Mouse (Mus musculus) MEL (cell line): ENCODE data around the gene Acly. TPM values are rescaled to one million over a fixed set of nuclear protein-coding genes. Genes with fewer than 3 reads are reported as not detected.
"Not testable (repeated sequence)": the region's sequence is repeated elsewhere in the genome, so short reads cannot be mapped to it uniquely, and the experiment has no call there.

Experiments
- DNase-seq: peaks from one replicate; pipeline ENCODE4 v3.0.0; 2011; ENCODE audit warnings: low read depth, low spot score
- H3K27ac ChIP-seq: 2 replicates; pipeline ENCODE4 v1.5.1; 2012; ENCODE audit warnings: low read depth, mild to moderate bottlenecking, control low read depth, low read length, moderate library complexity; ENCODE audit not compliant: control insufficient read depth
- H3K27me3 ChIP-seq, 2 experiments: fragments of 150-350 bp in 1 of 2; sonication (generic) in 1 of 2; 2 replicates each; pipeline ENCODE4 v1.6.1; 2012; ENCODE audit warnings: low read length in 2 of 2, mild to moderate bottlenecking in 2 of 2, improper control_type of control experiment in 1 of 2, moderate library complexity in 1 of 2; ENCODE audit not compliant: insufficient read depth in 2 of 2, control insufficient read depth in 1 of 2
- H3K36me3 ChIP-seq, 2 experiments: 2 replicates each; pipeline ENCODE4 v1.6.1; 2012 to 2014; ENCODE audit warnings: low read length in 2 of 2, improper control_type of control experiment in 1 of 2, inconsistent platforms in 1 of 2, mild to moderate bottlenecking in 1 of 2; ENCODE audit not compliant: insufficient read depth in 2 of 2, control insufficient read depth in 1 of 2
- H3K4me1 ChIP-seq, 2 experiments: fragments of 150-350 bp in 1 of 2; sonication (generic) in 1 of 2; 2 replicates each; pipeline ENCODE4 v1.6.1; 2012; ENCODE audit warnings: low read length in 2 of 2, improper control_type of control experiment in 1 of 2, mild to moderate bottlenecking in 1 of 2; ENCODE audit not compliant: insufficient read depth in 2 of 2, control insufficient read depth in 1 of 2
- H3K4me3 ChIP-seq, 2 experiments: fragments of 150-350 bp in 1 of 2; sonication (generic) in 1 of 2; 2 replicates each; pipeline ENCODE4 v1.5.1; 2012; ENCODE audit warnings: low read depth in 2 of 2, low read length in 2 of 2, mild to moderate bottlenecking in 2 of 2, moderate library complexity in 2 of 2, control low read depth in 1 of 2, improper control_type of control experiment in 1 of 2; ENCODE audit not compliant: control insufficient read depth in 1 of 2, insufficient read depth in 1 of 2
- H3K79me2 ChIP-seq: 2 replicates; pipeline ENCODE4 v1.6.1; 2012; ENCODE audit warnings: mild to moderate bottlenecking, low read length, moderate library complexity; ENCODE audit not compliant: control insufficient read depth, poor library complexity, insufficient read depth
- H3K9ac ChIP-seq: 2 replicates; pipeline ENCODE4 v1.6.1; 2012; ENCODE audit warnings: low read depth, mild to moderate bottlenecking, control low read depth, low read length, moderate library complexity; ENCODE audit not compliant: control insufficient read depth, poor library complexity, severe bottlenecking
- H3K9me3 ChIP-seq: fragments of 150-350 bp; sonication (generic); replicated peaks from 2 replicates; pipeline ENCODE4 v1.6.1; 2012; ENCODE audit warnings: mild to moderate bottlenecking, low read length, improper control_type of control experiment, moderate library complexity; ENCODE audit not compliant: insufficient read depth
- CTCF ChIP-seq, 3 experiments: IDR thresholded peaks in 2 of 3; conservative IDR thresholded peaks in 1 of 3; 2 replicates each; pipeline ENCODE4 v1.5.1; 2011 to 2012; ENCODE audit warnings: low read length in 3 of 3, low read depth in 2 of 3, mild to moderate bottlenecking in 2 of 3, improper control_type of control experiment in 1 of 3, inconsistent platforms in 1 of 3, mixed read lengths in 1 of 3, moderate library complexity in 1 of 3; ENCODE audit not compliant: control insufficient read depth in 1 of 3, insufficient read depth in 1 of 3, poor library complexity in 1 of 3, severe bottlenecking in 1 of 3
- E2F4 ChIP-seq: IDR thresholded peaks from 2 replicates; pipeline ENCODE4 v1.6.1; 2011; ENCODE audit warnings: low read depth, low read length, improper control_type of control experiment, borderline replicate concordance
- JUND ChIP-seq: IDR thresholded peaks from 2 replicates; pipeline ENCODE4 v1.6.1; 2011; ENCODE audit warnings: low read depth, mild to moderate bottlenecking, improper control_type of control experiment, low read length
- MAFK ChIP-seq: IDR thresholded peaks from 2 replicates; pipeline ENCODE4 v1.6.1; 2011; ENCODE audit warnings: low read depth, mild to moderate bottlenecking, low read length, improper control_type of control experiment, borderline replicate concordance
- MXI1 ChIP-seq: IDR thresholded peaks from 2 replicates; pipeline ENCODE4 v1.6.1; 2011; ENCODE audit warnings: mild to moderate bottlenecking, low read depth, low read length, improper control_type of control experiment
- MYB ChIP-seq: IDR thresholded peaks from 2 replicates; pipeline ENCODE4 v1.6.1; 2011; ENCODE audit warnings: mild to moderate bottlenecking, low read depth, low read length, improper control_type of control experiment
- MYC ChIP-seq: IDR thresholded peaks from 2 replicates; pipeline ENCODE4 v1.6.1; 2011; ENCODE audit warnings: low read depth, mild to moderate bottlenecking, low read length, improper control_type of control experiment, moderate library complexity
- POLR2A ChIP-seq, 2 experiments: IDR thresholded peaks; 2 replicates each; pipeline ENCODE4 v1.6.1; 2011 to 2012; ENCODE audit warnings: low read length in 2 of 2, mild to moderate bottlenecking in 2 of 2, control low read depth in 1 of 2, improper control_type of control experiment in 1 of 2, low read depth in 1 of 2, moderate library complexity in 1 of 2; ENCODE audit not compliant: control insufficient read depth in 1 of 2, insufficient read depth in 1 of 2, poor library complexity in 1 of 2
- POLR2AphosphoS2 ChIP-seq: IDR thresholded peaks from 2 replicates; pipeline ENCODE4 v1.6.1; 2011; ENCODE audit warnings: low read length, improper control_type of control experiment
- RAD21 ChIP-seq: IDR thresholded peaks from 2 replicates; pipeline ENCODE4 v1.6.1; 2011; ENCODE audit warnings: mild to moderate bottlenecking, low read depth, low read length, improper control_type of control experiment
- RCOR1 ChIP-seq: IDR thresholded peaks from 2 replicates; pipeline ENCODE4 v1.6.1; 2012; ENCODE audit warnings: low read depth, mild to moderate bottlenecking, inconsistent platforms, low read length, improper control_type of control experiment
- SMC3 ChIP-seq: IDR thresholded peaks from 2 replicates; pipeline ENCODE4 v1.6.1; 2011; ENCODE audit warnings: low read depth, low read length, improper control_type of control experiment
- TBP ChIP-seq: IDR thresholded peaks from 2 replicates; pipeline ENCODE4 v1.8.0; 2011; ENCODE audit warnings: low read depth, low read length, improper control_type of control experiment
- USF2 ChIP-seq, 2 experiments: IDR thresholded peaks; 2 replicates each; pipeline ENCODE4 v1.6.1; 2011 to 2012; ENCODE audit warnings: improper control_type of control experiment in 2 of 2, low read length in 2 of 2, borderline replicate concordance in 1 of 2, inconsistent platforms in 1 of 2, low read depth in 1 of 2, mild to moderate bottlenecking in 1 of 2; ENCODE audit not compliant: insufficient read depth in 1 of 2
- ZC3H11A ChIP-seq: IDR thresholded peaks from 2 replicates; pipeline ENCODE4 v1.6.1; 2012; ENCODE audit warnings: low read depth, mild to moderate bottlenecking, inconsistent platforms, low read length, improper control_type of control experiment
- ZMIZ1 ChIP-seq: IDR thresholded peaks from 2 replicates; pipeline ENCODE4 v1.6.1; 2012; ENCODE audit warnings: low read depth, mild to moderate bottlenecking, inconsistent platforms, low read length, improper control_type of control experiment, moderate library complexity
- polyA plus RNA-seq, 2 experiments: library from polyadenylated mRNA; stranded (reverse) in 1 of 2; unstranded in 1 of 2; fragments of >175 nt in 1 of 2; fragments of >200 nt in 1 of 2; gene quantifications; 2 replicates each; pipeline versions ENCODE4 v1.2.1 to v1.2.4; 2012; ENCODE audit warnings: low replicate concordance in 2 of 2, low read depth in 1 of 2; ENCODE audit not compliant: insufficient read length in 2 of 2, insufficient read depth in 1 of 2, missing spikeins in 1 of 2
- total RNA-seq: library from RNA; depleted of rRNA; stranded (reverse); fragments of 300-350 nt; gene quantifications from 2 replicates; pipeline ENCODE4 v1.2.3, GENCODE M21; 2012

Acly gene
- total and polyA plus RNA-seq, 3 experiments: 167 to 234 TPM; not detected in 1

GRCm38 (mm10) chr11:100534411-100534810 lies 6.6 kb upstream of the Acly start:
- H3K27ac ChIP-seq, H3K9ac ChIP-seq, H3K9me3 ChIP-seq, H3K27me3 ChIP-seq, DNase-seq, H3K79me2 ChIP-seq, H3K36me3 ChIP-seq, H3K4me3 ChIP-seq, H3K4me1 ChIP-seq: not testable (repeated sequence)

GRCm38 (mm10) chr11:100533871-100534270 lies 6.1 kb upstream of the Acly start:
- no peak for DNase-seq
- no peaks in the 10 kb centered on the region for H3K36me3 ChIP-seq
- H3K4me1 ChIP-seq: peaks cover 0 to 3% of the 10 kb centered on the region in 2 experiments; a peak in 1 of 4 replicates
- no peak overlapping the region for H3K9ac ChIP-seq
- no peak overlapping the region for H3K27ac ChIP-seq
- TF ChIP-seq USF2 (IDR thresholded peaks at IDR 0.05; ENCODE audit: borderline replicate concordance in 1 of 2, insufficient read depth in 1 of 2, low read depth in 1 of 2, low read length in 2 of 2) (no peak), SMC3 (no peak), ZMIZ1 (no peak), MXI1 (no peak), ZC3H11A (no peak), E2F4 (no peak), TBP (no peak), RAD21 (no peak), POLR2AphosphoS2 (no peak), JUND (no peak), CTCF (IDR thresholded peaks at IDR 0.05 in 2 of 3, conservative IDR thresholded peaks at IDR 0.05 in 1 of 3; ENCODE audit: control insufficient read depth in 1 of 3, insufficient read depth in 1 of 3, low read depth in 2 of 3, low read length in 3 of 3, poor library complexity in 1 of 3, severe bottlenecking in 1 of 3) (no peak)
- no peak overlapping the region for H3K4me3 ChIP-seq
- no peaks in the 10 kb centered on the region for H3K9me3 ChIP-seq
- H3K27me3 ChIP-seq: no peaks in the 10 kb centered on the region
- H3K79me2 ChIP-seq: no peaks in the 10 kb centered on the region

GRCm38 (mm10) chr11:100528375-100529165 lies 770 bp upstream of the Acly start:
- Histone ChIP-seq H3K9ac (peak overlapping the region; percentile 74), H3K36me3 (peaks cover 4 to 23% of the 10 kb centered on the region in 2 experiments; a peak in 2 of 4 replicates), H3K9me3 (no peaks in the 10 kb centered on the region), H3K79me2 (peaks cover 30% of the 10 kb centered on the region)
- no peak for DNase-seq
- TF ChIP-seq POLR2A (IDR thresholded peaks at IDR 0.05; ENCODE audit: control insufficient read depth in 1 of 2, insufficient read depth in 1 of 2, low read depth in 1 of 2, low read length in 2 of 2, poor library complexity in 1 of 2): no peak
- TF ChIP-seq MYB: no peak
- TF ChIP-seq RCOR1: no peak
- no peak for TF ChIP-seq TBP
- no peak for TF ChIP-seq MAFK
- TF ChIP-seq MXI1: no peak; the same call in 1 of the 2 replicates
- no peak for TF ChIP-seq MYC
- TF ChIP-seq, all 39 proteins: peak for 0
- Histone ChIP-seq H3K27me3 (no peaks in the 10 kb centered on the region), H3K27ac (peak overlapping the region; percentile 12; the same call in 1 of the 2 replicates), H3K4me1 (peaks cover 0 to 22% of the 10 kb centered on the region in 2 experiments; a peak in 3 of 4 replicates), H3K4me3 (peak overlapping the region; percentile 62 to 88)
